Mouse (Mus musculus) c-Kit-negative CD71-positive TER-119-positive erythroid progenitor cells, embryonic 14.5 days (primary cell): ENCODE results near the gene Msh3.

ENCODE experiments used
- DNase-seq: peaks from one replicate; pipeline ENCODE4 v3.0.0-alpha.2; 2013; ENCODE audit warnings: low read depth, low spot score

Gene Msh3

GRCm38 (mm10) chr13:92330621-92331020 is 24.2 kb downstream of the Msh3 start:
- DNase-seq = no peak

DNA sequence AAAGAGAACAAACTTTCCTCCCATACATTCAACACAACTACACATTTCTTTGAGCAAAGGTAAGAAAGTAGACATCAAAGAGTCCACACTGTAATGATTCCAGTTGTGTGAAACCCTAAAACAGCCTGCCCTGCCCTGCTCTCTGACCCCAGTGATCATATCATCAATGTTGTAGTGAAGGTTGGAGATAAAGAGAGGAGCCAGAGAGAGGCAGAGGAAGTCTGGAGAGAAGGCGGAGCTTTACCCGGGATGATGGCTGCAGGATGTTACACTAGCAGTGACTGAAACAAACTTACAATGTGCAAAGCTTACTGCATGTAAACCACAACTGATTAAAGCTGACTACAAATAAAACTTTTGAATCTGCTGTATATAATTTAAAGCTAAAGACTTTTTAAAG is 26.8 kb downstream of the Msh3 start:
- no peak for DNase-seq

GRCm38 (mm10) chr13:92326030-92326429 is 28.8 kb downstream of the Msh3 start:
- DNase-seq = no peak

DNA sequence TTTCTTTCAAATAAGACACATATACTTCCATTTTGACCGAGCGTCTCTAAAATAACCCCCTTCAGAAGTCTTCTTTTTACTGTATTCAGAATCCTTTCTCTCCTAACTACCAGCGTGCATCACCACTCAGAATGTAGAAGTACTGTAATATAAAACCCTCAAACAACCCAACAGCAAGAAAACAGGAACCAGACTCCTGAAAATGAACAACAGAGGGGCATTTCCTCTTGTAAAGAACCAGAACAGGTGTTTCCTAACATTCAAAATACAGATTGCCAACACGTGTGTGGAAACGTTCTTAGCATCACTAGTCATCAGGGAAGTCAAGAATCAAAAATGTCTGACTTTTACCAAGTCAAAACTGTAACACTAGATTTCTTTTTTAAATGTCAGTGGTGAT is 34.0 kb downstream of the Msh3 start:
- no peak for DNase-seq

DNA sequence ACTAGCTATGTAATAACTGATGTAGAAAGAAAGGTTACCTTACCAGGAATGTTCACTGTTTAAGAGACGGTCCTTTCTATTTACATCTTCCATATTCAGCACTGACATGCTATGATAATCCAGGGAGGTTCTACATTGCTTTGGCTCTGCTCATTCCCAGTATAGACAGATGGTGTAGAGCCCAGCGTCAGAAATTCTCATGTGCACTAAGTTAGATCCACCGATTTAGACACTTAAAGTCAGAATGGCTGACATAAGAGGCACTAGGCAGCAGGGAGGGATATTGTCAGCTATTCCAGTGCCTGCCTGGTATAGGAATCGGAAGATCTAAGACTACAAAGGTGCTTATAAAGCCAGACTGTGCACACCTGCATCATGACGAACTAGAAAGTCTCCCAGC is 40.2 kb downstream of the Msh3 start:
- DNase-seq = no peak

- no peak for DNase-seq
Observed at GRCm38 (mm10) chr13:92305680-92306079, 49.1 kb downstream of the Msh3 start, which contains the start of gene Gm20379. TSS of gene Gm20379 (plus strand) at chr13:92305980.

GRCm38 (mm10) chr13:92304291-92304690 is 50.5 kb downstream of the Msh3 start:
- no peak for DNase-seq

GRCm38 (mm10) chr13:92303062-92303948 is 51.5 kb downstream of the Msh3 start:
- no peak for DNase-seq

- no peak for DNase-seq
Observed at GRCm38 (mm10) chr13:92302466-92302865, 52.3 kb downstream of the Msh3 start.

DNA sequence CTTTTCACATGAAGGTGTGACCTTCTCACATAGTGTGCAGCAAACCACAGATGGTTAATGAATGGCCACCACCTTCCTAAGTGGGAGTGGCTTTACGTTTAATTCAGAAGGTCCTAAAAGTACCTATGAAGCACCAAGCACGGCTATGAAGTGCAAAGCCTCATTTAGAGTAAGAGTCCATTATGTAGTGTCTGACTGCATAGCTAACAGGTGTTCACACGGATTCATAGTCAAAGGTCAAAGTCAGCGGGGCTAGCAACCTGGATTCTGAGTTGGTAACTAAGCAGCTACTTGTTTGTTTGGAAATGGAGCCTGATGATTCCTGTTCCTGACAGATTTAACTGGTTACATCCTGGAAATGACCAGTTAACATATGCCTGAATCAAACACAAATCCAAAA is 53.0 kb downstream of the Msh3 start:
- DNase-seq = no peak

DNA sequence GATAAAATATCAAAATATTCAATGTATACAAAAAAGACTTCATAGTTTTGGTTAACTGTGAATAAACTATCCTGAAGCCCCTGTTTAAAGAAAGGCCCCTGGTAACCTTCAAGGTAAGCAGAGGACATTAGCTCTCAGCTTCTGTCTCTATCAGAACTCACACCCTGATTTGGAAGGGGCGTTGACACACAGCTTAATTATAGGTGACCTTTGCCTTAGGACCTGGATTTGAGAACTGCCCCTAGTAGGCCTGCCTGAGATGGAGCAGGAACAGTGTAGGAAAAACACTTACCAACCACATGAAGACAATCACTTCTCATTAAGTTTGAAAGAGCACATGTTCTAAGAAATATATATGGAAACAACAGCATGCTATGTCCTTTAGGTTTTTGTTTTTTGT is 55.3 kb downstream of the Msh3 start:
- DNase-seq = no peak

DNA sequence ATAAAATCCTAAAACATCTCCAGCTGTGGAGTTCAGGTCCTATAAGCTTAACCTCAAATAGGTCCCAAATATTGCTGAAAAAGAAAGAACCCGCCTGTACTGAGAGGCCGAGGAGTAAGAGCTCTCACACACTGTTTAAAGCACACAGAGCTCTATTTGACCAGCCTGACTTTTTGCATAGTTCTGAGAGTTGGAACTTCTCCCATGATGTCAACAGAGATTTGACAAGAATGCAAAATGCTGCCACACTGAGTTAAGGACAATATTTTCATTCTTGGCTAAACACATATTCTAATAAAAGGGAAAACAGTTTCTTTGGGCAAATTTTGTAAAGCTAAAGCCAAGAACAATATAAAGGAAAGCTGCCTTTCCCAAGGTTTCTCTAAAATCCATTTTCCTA is 57.8 kb downstream of the Msh3 start:
- DNase-seq = no peak

DNA sequence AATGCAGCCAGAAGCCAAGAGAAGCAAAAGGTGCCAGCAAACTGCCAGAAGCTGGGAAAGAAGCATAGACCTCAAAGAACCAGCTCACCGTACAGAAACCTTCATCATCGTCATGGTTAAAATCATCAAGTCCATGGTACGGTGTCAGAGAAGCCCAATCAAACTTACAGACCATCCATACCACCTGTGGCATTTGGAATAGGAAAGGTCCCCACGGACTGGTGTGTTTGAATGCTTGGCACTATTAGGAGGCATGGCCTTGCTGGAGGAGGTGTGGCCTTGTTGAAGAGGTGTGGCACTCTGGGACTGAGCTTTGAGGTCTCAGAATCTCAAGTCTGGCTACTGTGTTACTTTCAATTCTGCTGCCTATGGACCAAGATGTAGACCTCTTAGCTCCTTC is 58.3 kb downstream of the Msh3 start:
- no peak for DNase-seq

GRCm38 (mm10) chr13:92293883-92294282 is 60.9 kb downstream of the Msh3 start:
- DNase-seq = no peak

DNA sequence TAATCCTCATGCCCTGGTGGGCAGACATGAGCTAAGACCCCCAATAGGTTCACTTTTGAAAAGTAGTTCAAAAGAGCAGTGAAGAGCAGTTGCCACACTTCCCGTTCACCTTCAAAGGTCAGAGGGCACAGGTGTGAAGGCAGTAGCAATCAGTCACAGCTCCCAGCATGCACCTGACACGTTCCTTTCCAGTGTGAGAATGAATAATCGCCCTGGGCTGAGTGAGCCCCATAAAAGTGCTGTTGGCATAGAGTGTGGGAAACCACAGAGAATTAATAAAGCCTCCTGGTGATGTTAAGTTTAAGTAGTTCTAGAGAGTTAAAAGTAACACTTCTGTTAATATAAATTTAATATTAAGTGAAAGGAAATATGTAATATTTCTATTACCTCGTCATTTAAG is 63.2 kb downstream of the Msh3 start:
- no peak for DNase-seq

- DNase-seq = no peak
Observed at GRCm38 (mm10) chr13:92277027-92277426, 77.8 kb downstream of the Msh3 start.

DNA sequence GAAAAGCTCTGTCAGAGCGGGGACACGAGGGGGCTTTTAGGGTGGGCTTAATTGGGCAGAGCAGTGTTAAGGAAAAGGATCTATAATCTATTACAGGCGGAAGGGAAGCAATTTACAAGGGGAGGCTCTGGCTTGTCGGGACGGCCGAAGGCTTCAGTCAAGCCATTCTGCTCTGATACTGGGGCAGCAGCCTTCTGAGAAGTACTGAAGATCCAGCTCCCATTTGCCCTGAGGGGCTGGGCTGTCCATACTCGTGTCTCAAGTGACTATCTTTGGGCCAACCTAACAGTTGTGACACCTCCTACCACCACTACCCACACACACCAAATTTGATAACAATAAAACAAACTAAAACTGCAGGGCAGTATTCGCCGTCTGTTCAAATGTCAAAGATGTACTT is 79.5 kb downstream of the Msh3 start:
- no peak for DNase-seq

DNA sequence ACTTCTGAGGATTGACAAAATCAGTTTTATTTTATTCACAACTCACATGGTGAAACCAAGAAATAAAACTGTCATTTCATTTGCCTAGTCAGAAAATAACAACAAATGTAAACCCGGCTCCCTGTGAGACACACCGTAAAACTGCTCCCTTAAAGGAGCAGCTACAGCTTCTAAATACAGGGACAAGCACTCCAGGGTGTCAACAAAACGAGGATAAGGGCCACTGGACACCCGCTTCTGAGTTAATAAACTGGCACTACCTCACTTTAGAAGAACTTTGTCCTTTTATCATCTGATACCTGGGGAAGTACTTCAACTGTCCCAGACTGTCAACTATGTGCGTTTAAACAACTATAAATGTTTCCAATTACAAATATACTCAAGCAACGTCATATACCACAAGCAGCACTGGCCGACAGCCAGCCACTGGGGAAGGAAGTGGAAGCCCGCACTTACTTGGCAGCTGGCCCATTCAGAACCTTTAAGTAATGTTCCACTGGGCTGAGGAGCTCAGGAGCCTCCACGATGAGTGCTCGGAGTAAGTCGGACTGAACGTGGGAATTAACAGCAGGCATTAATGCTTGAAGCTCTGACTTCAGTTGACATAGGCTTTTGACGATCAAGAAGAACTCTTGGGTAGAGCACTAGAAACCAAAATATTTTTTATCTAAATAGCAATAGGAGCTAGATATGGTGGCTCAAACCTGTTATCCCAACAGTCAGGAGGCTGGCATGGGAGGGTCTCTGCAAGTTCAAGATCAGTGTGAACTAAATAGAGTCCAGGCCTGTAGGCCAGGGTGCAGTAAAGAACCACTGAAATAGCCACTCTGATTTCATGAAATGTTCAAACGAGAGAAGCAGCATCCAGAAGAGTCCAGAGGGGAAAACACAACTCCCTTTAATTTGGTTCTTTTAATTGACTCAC is 80.3 kb downstream of the Msh3 start:
- no peak for DNase-seq

DNA sequence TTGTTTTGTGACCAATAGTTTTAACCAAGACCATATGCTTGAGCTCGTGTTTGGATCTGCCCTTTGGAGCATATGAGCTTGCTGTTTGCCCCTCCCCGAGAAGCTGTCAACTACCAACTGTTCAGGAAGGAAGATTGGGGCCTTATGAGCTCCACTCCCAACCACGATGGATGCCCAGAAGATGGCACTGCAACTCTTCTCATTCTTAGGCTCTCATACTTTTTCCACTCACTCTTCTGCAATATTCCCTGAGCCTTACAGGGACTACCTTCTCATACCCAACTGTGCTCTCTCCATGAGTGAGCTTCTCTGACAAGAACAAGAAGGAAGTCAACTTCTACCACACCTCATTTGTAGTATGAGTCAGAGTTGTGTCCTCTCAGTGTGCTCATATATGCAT is 87.7 kb downstream of the Msh3 start:
- DNase-seq = no peak

- no peak for DNase-seq
Observed at GRCm38 (mm10) chr13:92263566-92263965, 91.2 kb downstream of the Msh3 start.

DNA sequence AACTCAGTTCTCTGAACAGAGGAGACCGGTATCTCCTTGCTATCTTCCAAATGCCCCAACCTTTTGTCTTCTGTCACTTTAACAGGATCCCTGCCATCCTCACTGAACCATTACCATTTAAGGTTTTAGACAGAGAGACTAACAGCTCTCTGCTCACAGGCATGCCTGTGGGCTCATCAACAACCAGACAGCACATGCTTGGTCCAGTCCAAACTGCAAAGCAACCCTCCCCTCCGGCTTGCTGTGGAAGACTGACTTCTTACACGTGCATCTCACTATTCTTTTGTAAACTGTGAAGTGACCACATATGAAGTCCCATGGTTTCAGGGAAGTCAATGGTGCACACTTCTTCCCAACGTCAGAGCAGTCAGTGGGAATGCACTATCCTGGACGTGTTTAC is 93.5 kb downstream of the Msh3 start:
- no peak for DNase-seq

GRCm38 (mm10) chr13:92255480-92255879 is 99.3 kb downstream of the Msh3 start:
- no peak for DNase-seq

DNA sequence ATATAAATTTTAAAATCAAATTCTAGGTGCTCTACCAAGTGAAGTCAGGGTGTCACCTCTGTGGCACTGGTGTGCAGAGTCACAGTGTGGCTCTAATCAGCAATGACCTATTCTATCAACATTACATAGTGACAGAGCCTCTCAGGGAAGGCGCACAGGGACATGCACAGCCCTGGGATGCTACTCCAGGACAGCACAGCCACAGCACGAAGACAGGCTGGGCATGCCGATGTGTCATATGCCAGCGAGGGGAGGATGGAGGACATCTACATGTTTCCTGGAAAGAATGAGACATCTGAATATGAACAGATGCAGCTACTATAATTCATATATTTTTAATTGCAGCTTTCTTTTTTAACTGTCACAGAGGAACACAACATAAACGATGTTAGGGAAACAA is 101.0 kb downstream of the Msh3 start:
- no peak for DNase-seq
